7 mouse cellular contexts compared by ENCODE assay signal in genomic region chr11:109651566-109652024, GRCm38 (mm10). TPM values are rescaled to one million over a fixed set of nuclear protein-coding genes. Genes with fewer than 3 reads are reported as not detected.
A peak's percentile ranks its signal among the peaks of the same experiment; 100 is the strongest.
DNase-seq lines count a peak whose midpoint lies in the region; ATAC-seq and TF ChIP-seq lines count a peak whose summit lies in the region.

No protein-coding gene starts in this region.

- peaks cover 27 to 37% of the 10 kb centered on the region in 2 experiments for H3K36me3 ChIP-seq in CH12.LX (replicated peaks in 1 of 2; ENCODE audit: control insufficient read depth in 1 of 2, insufficient read depth in 1 of 2, low read length in 1 of 2)
- H3K36me3 ChIP-seq in embryonic facial prominence, embryonic 10.5 days (replicated peaks): peaks cover 35% of the 10 kb centered on the region
- peaks cover 36% of the 10 kb centered on the region for H3K36me3 ChIP-seq in limb, embryonic 10.5 days
- peaks cover 31% of the 10 kb centered on the region for H3K36me3 ChIP-seq in midbrain, embryonic 14.5 days (ENCODE audit: control insufficient read depth, insufficient read depth, low read length)

- peak overlapping the region; percentile 78 to 92 (median 82) for H3K4me3 ChIP-seq in CH12.LX (replicated peaks in 1 of 3; ENCODE audit: low read depth in 2 of 3, low read length in 2 of 3, poor library complexity in 1 of 3)
- H3K4me3 ChIP-seq in embryonic facial prominence, embryonic 10.5 days: peak overlapping the region; percentile 98
- peak overlapping the region; percentile 99 for H3K4me3 ChIP-seq in limb, embryonic 10.5 days
- H3K4me3 ChIP-seq in midbrain, embryonic 14.5 days (replicated peaks; ENCODE audit: low read depth, low read length): peak overlapping the region; percentile 98

- under 1% methylated on average over 21 of the region's 21 CpGs for WGBS in embryonic facial prominence, embryonic 10.5 days
- under 1% methylated on average over 21 of the region's 21 CpGs for WGBS in limb, embryonic 10.5 days
- WGBS in midbrain, embryonic 14.5 days: 1% methylated on average over 21 of the region's 21 CpGs

- TF ChIP-seq RAD21 in CH12.LX (IDR thresholded peaks at IDR 0.05; ENCODE audit: low read depth, low read length): no peak

- no peaks in the 10 kb centered on the region for H3K9me3 ChIP-seq in CH12.LX (replicated peaks; ENCODE audit: low read length)
- no peaks in the 10 kb centered on the region for H3K9me3 ChIP-seq in embryonic facial prominence, embryonic 10.5 days
- H3K9me3 ChIP-seq in limb, embryonic 10.5 days (replicated peaks): no peaks in the 10 kb centered on the region
- H3K9me3 ChIP-seq in midbrain, embryonic 14.5 days (ENCODE audit: control insufficient read depth, low read length): no peaks in the 10 kb centered on the region

- in situ Hi-C loops in CH12.LX (cut with MboI; ENCODE audit: low pct_ligation_motif_present, low pct_unique_long_range_greater_than_20kb, low sequenced_read_pairs): no loop called here

- dilution Hi-C loops in CH12.LX (cut with MboI; ENCODE audit: extremely low pct_ligation_motif_present, extremely low pct_unique_long_range_greater_than_20kb, low sequenced_read_pairs): no loop called here

- H3K9ac ChIP-seq in CH12.LX (ENCODE audit: insufficient read depth, low read depth): peak overlapping the region; percentile 97
- peak overlapping the region; percentile 93 for H3K9ac ChIP-seq in midbrain, embryonic 14.5 days (replicated peaks; ENCODE audit: low read length)

- DNase-seq in CH12.LX (ENCODE audit: extremely low read depth) (no peak), R1 (ENCODE audit: low read depth, low spot score) (peak; percentile 24)
- no peak for DNase-seq in embryonic facial prominence, embryonic 10.5 days (ENCODE audit: low spot score)
- DNase-seq in heart, postnatal 14 days: peak; percentile 44 to 46
- DNase-seq in limb, embryonic 10.5 days (ENCODE audit: low spot score): peak; percentile 58
- no peak for DNase-seq in midbrain, embryonic 14.5 days
- no peak for DNase-seq in frontal cortex, postnatal 25 days (ENCODE audit: low spot score in 2 of 2)

- TF ChIP-seq CTCF in CH12.LX (conservative IDR thresholded peaks at IDR 0.05 in 1 of 2, IDR thresholded peaks at IDR 0.05 in 1 of 2; ENCODE audit: low read depth in 2 of 2, low read length in 2 of 2): no peak

- ATAC-seq in midbrain, embryonic 14.5 days (ENCODE audit: low FRiP score, low TSS enrichment): no peak

- 0 out of 2 replicates have a peak overlapping the region, but pooled peaks have one; percentile 5 for H3K27ac ChIP-seq in CH12.LX (ENCODE audit: insufficient read depth, low read depth)
- peak overlapping the region; percentile 99 for H3K27ac ChIP-seq in embryonic facial prominence, embryonic 10.5 days (replicated peaks)
- H3K27ac ChIP-seq in limb, embryonic 10.5 days: peak overlapping the region; percentile 98
- peak overlapping the region; percentile 98 for H3K27ac ChIP-seq in midbrain, embryonic 14.5 days (replicated peaks; ENCODE audit: low read depth, low read length)

- H3K27me3 ChIP-seq in CH12.LX (replicated peaks): peaks cover 4% of the 10 kb centered on the region
- no peaks in the 10 kb centered on the region for H3K27me3 ChIP-seq in embryonic facial prominence, embryonic 10.5 days (replicated peaks; ENCODE audit: low read depth, poor library complexity, severe bottlenecking)
- H3K27me3 ChIP-seq in limb, embryonic 10.5 days (ENCODE audit: low read depth, poor library complexity, severe bottlenecking): no peaks in the 10 kb centered on the region
- H3K27me3 ChIP-seq in midbrain, embryonic 14.5 days (ENCODE audit: control insufficient read depth, insufficient read depth, low read length): no peaks in the 10 kb centered on the region

- H3K4me2 ChIP-seq in CH12.LX (ENCODE audit: insufficient read depth, low read depth, poor library complexity, severe bottlenecking): peak overlapping the region; percentile 93
- peak overlapping the region; percentile 65 for H3K4me2 ChIP-seq in midbrain, embryonic 14.5 days (ENCODE audit: low read length)

- intact Hi-C loops in heart, postnatal 14 days (cut with DNase I): loop anchor here (2.0 kb wide), 1 partner anchor 15 kb away; no protein-coding TSS in a partner anchor

- no peak for TF ChIP-seq EP300 in CH12.LX (IDR thresholded peaks at IDR 0.05; ENCODE audit: low read length)

- peaks cover 14 to 46% of the 10 kb centered on the region in 2 experiments for H3K4me1 ChIP-seq in CH12.LX (ENCODE audit: control insufficient read depth in 1 of 2, insufficient read depth in 2 of 2)
- peaks cover 44% of the 10 kb centered on the region for H3K4me1 ChIP-seq in embryonic facial prominence, embryonic 10.5 days
- peaks cover 44% of the 10 kb centered on the region for H3K4me1 ChIP-seq in limb, embryonic 10.5 days
- H3K4me1 ChIP-seq in midbrain, embryonic 14.5 days (ENCODE audit: control insufficient read depth, insufficient read depth, low read length): peaks cover 33% of the 10 kb centered on the region

- H3K79me2 ChIP-seq in CH12.LX (replicated peaks; ENCODE audit: control insufficient read depth, extremely low read depth, insufficient read depth, poor library complexity, severe bottlenecking): peaks cover 50% of the 10 kb centered on the region

- TF ChIP-seq POLR2A in CH12.LX (IDR thresholded peaks at IDR 0.05; ENCODE audit: low read depth, low read length): no peak

TF ChIP-seq in CH12.LX, 34 proteins besides CTCF, POLR2A, EP300 and RAD21:
- TF ChIP-seq KAT2A (IDR thresholded peaks at IDR 0.05; ENCODE audit: insufficient replicate concordance, low read length) (no peak), IRF4 (IDR thresholded peaks at IDR 0.05; ENCODE audit: low read depth, low read length) (no peak), MYC (IDR thresholded peaks at IDR 0.05; ENCODE audit: low read depth, low read length) (no peak), MXI1 (IDR thresholded peaks at IDR 0.05; ENCODE audit: low read depth, low read length) (no peak), CHD2 (IDR thresholded peaks at IDR 0.05; ENCODE audit: low read length) (no peak), MAFK (IDR thresholded peaks at IDR 0.05; ENCODE audit: insufficient replicate concordance, low read length) (no peak), JUND (conservative IDR thresholded peaks at IDR 0.05; ENCODE audit: low read depth, low read length) (no peak), NRF1 (IDR thresholded peaks at IDR 0.05; ENCODE audit: low read depth, low read length) (no peak), TCF12 (IDR thresholded peaks at IDR 0.05; ENCODE audit: low read depth, low read length) (no peak), UBTF (IDR thresholded peaks at IDR 0.05; ENCODE audit: low read depth, low read length) (no peak), ELF1 (IDR thresholded peaks at IDR 0.05; ENCODE audit: low read depth, low read length) (no peak), TBP (conservative IDR thresholded peaks at IDR 0.05; ENCODE audit: low read depth, low read length) (no peak), CHD1 (IDR thresholded peaks at IDR 0.05; ENCODE audit: low read depth, low read length) (no peak), HCFC1 (IDR thresholded peaks at IDR 0.05; ENCODE audit: low read depth, low read length) (no peak), ZKSCAN1 (IDR thresholded peaks at IDR 0.05; ENCODE audit: borderline replicate concordance, low read depth, low read length) (no peak), MAX (IDR thresholded peaks at IDR 0.05; ENCODE audit: low read length) (no peak), JUN (IDR thresholded peaks at IDR 0.05; ENCODE audit: insufficient read depth, low read depth, low read length) (no peak), SMC3 (IDR thresholded peaks at IDR 0.05; ENCODE audit: low read depth, low read length) (no peak), ZC3H11A (IDR thresholded peaks at IDR 0.05; ENCODE audit: low read depth, low read length) (no peak)
TF ChIP-seq in CH12.LX: peak in this region for 0.

RNA-seq across cellular contexts. Expression of gene Prkar1a, which starts 2.4 kb away (rescaled TPM):
- 89.6 and 93.1 TPM in 2 replicates for total RNA-seq in CH12.LX (2012; rRNA removed)
- total RNA-seq in CH12.LX (2014; rRNA removed): 104 and 111 TPM in 2 replicates
- polyA plus RNA-seq in CH12.LX (2012; ENCODE audit: insufficient read length, low read depth): 203 and 220 TPM in 2 replicates
- polyA plus RNA-seq in embryonic facial prominence, embryonic 10.5 days (2016; fragmentation: Nextera tagmentation; extraction: Ambion mirVana): 328 and 349 TPM in 2 replicates
- total RNA-seq in heart, postnatal 14 days (2021): 100 to 1,000 TPM; 365 to 412 TPM
- 290 and 338 TPM in 2 replicates for polyA plus RNA-seq in limb, embryonic 10.5 days (2016; fragmentation: Nextera tagmentation; extraction: Ambion mirVana)
- 494 and 582 TPM in 2 replicates for polyA plus RNA-seq in midbrain, embryonic 14.5 days (2014; fragmentation: Nextera tagmentation; extraction: Ambion mirVana)

RNA-seq across cellular contexts. Expression of gene Wipi1, which starts 39.8 kb away (rescaled TPM):
- total RNA-seq in CH12.LX (2012; rRNA removed): 0.92 and 2.0 TPM in 2 replicates
- 1.9 and 2.2 TPM in 2 replicates for total RNA-seq in CH12.LX (2014; rRNA removed)
- polyA plus RNA-seq in CH12.LX (2012; ENCODE audit: insufficient read length, low read depth): 1.4 and 1.8 TPM in 2 replicates
- polyA plus RNA-seq in embryonic facial prominence, embryonic 10.5 days (2016; fragmentation: Nextera tagmentation; extraction: Ambion mirVana): 20.7 and 25.3 TPM in 2 replicates
- 100 to 1,000 TPM in 1 of 2 experiments, 10 to 100 TPM in 1; 98.4 to 101 TPM for total RNA-seq in heart, postnatal 14 days (2021)
- polyA plus RNA-seq in limb, embryonic 10.5 days (2016; fragmentation: Nextera tagmentation; extraction: Ambion mirVana): 33.3 and 42.3 TPM in 2 replicates
- 6.5 and 9.9 TPM in 2 replicates for polyA plus RNA-seq in midbrain, embryonic 14.5 days (2014; fragmentation: Nextera tagmentation; extraction: Ambion mirVana)

Comparison
In these comparisons a context has a peak if more than half of its experiments do, and no peak if none do; other contexts are left out.
1. DNase-seq: peak in R1 (single experiment), heart, postnatal 14 days (2 of 2) and limb, embryonic 10.5 days (single experiment); none in CH12.LX (single experiment), embryonic facial prominence, embryonic 10.5 days (single experiment), midbrain, embryonic 14.5 days (single experiment) and frontal cortex, postnatal 25 days (0 of 2).
2. H3K27ac ChIP-seq: peak in every context shown above with its lines; median percentile 99 in embryonic facial prominence, embryonic 10.5 days; 98 in limb, embryonic 10.5 days; 98 in midbrain, embryonic 14.5 days; 5 in CH12.LX.
3. Peak in every context shown above with its lines, with median percentiles within 50 percentile points of each other: H3K4me3 ChIP-seq.